Mouse (Mus musculus): ENCODE results near the gene Cacna1d. TPM values are rescaled to one million over a fixed set of nuclear protein-coding genes. Genes with fewer than 3 reads are reported as not detected.

The Cacna1d gene
- polyA plus RNA-seq, 1 experiment from 2014 or later = 2.2 TPM

DNA sequence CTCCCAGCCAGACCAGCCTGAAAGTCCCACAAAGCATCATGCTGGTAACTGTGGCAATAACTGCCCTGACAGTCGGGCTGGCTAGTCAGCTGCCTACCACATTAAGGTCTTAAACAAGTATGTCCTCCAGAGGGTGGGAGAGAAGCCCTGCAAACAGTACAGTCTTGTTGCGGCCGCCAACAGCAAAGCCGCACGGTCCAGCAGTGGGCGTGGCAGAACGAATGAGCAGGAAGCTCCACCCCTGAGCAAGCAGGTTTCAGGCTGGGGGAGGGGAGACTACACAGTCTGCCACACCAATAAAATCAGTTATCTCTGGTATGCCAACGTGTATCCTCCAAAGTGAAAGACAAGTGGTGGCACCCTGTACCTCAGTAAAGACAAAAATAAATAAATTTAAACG, 61.6 kb downstream of the Cacna1d start:
- Histone ChIP-seq H3K27me3 (ENCODE audit: control insufficient read depth, insufficient read depth, low read length) (no peaks in the 10 kb centered on the region), H3K9ac (ENCODE audit: low read length) (no peak overlapping the region), H3K4me1 (replicated peaks; ENCODE audit: control insufficient read depth, insufficient read depth) (no peaks in the 10 kb centered on the region), H3K4me2 (replicated peaks; ENCODE audit: low read depth) (no peak overlapping the region), H3K4me3 (ENCODE audit: low read depth, low read length) (no peak overlapping the region), H3K36me3 (ENCODE audit: control insufficient read depth, insufficient read depth, low read length) (no peaks in the 10 kb centered on the region), H3K9me3 (ENCODE audit: control insufficient read depth, low read length) (no peaks in the 10 kb centered on the region), H3K27ac (replicated peaks) (no peak overlapping the region)
- DNase-seq (ENCODE audit: low spot score) (no peak), ATAC-seq (ENCODE audit: low FRiP score, low TSS enrichment) (no peak)
- no peak for TF ChIP-seq CTCF (IDR thresholded peaks at IDR 0.05; ENCODE audit: low read depth)
- TF ChIP-seq EP300 (optimal IDR thresholded peaks at IDR 0.05) = no peak
- 48% methylated on average over 9 of the region's 9 CpGs for WGBS

DNA sequence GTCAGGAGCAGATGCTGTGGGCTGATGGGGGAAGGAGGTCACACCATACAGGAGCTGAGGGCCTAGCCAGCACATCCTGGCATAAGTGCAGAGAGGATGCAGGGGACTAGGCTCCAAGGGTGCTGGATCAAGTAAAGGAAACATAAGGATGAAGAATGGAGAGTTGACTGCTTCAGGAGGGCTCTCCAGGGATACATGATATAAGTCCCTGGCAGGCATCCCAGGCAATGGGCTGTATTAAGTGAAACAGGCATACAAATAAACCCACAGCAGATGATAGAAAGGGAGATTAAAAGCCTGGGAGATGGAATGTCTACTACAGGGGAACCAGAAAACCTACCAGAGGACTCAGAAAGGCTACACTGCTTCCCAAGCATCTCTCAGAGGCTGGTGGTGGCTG, 62.5 kb downstream of the Cacna1d start:
- H3K4me3 ChIP-seq (ENCODE audit: low read depth, low read length) = no peak overlapping the region
- H3K4me1 ChIP-seq (replicated peaks; ENCODE audit: control insufficient read depth, insufficient read depth) = no peaks in the 10 kb centered on the region
- ATAC-seq (ENCODE audit: low FRiP score, low TSS enrichment) (no peak), DNase-seq (ENCODE audit: low spot score) (no peak)
- no peak overlapping the region for H3K27ac ChIP-seq (replicated peaks)
- TF ChIP-seq CTCF (IDR thresholded peaks at IDR 0.05; ENCODE audit: low read depth) = no peak
- no peak for TF ChIP-seq EP300 (optimal IDR thresholded peaks at IDR 0.05)
- no peak overlapping the region for H3K9ac ChIP-seq (ENCODE audit: low read length)
- no peak overlapping the region for H3K4me2 ChIP-seq (replicated peaks; ENCODE audit: low read depth)
- no peaks in the 10 kb centered on the region for H3K36me3 ChIP-seq (ENCODE audit: control insufficient read depth, insufficient read depth, low read length)
- H3K27me3 ChIP-seq (ENCODE audit: control insufficient read depth, insufficient read depth, low read length) = no peaks in the 10 kb centered on the region
- no peaks in the 10 kb centered on the region for H3K9me3 ChIP-seq (ENCODE audit: control insufficient read depth, low read length)

DNA sequence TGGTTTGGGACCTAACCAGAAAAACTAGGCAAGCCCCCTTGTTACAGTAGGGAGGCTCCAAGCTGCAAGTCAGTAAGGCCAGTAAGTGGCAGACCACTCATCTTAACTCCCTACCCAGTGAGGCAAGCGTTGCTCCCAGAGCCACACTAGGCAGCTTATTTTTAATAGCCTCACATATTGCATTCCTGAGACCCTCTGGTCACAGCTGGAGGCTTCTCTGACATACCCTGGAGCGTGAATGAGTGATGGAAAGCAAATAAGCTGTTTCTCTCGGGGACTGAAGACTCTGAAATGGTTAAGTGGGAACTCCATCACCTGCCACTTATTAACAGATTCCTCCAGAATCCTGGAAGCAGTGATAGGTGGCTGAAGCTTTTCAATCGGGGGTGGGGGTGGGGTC, 65.4 kb downstream of the Cacna1d start:
- Histone ChIP-seq H3K9ac (ENCODE audit: low read length) (no peak overlapping the region), H3K27me3 (ENCODE audit: control insufficient read depth, insufficient read depth, low read length) (no peaks in the 10 kb centered on the region), H3K27ac (replicated peaks) (no peak overlapping the region), H3K4me1 (replicated peaks; ENCODE audit: control insufficient read depth, insufficient read depth) (no peaks in the 10 kb centered on the region), H3K9me3 (ENCODE audit: control insufficient read depth, low read length) (no peaks in the 10 kb centered on the region), H3K4me3 (ENCODE audit: low read depth, low read length) (no peak overlapping the region), H3K36me3 (ENCODE audit: control insufficient read depth, insufficient read depth, low read length) (no peaks in the 10 kb centered on the region), H3K4me2 (replicated peaks; ENCODE audit: low read depth) (no peak overlapping the region)
- ATAC-seq (ENCODE audit: low FRiP score, low TSS enrichment) (no peak), DNase-seq (ENCODE audit: low spot score) (no peak)
- 44% methylated on average over 4 of the region's 4 CpGs for WGBS
- TF ChIP-seq CTCF (IDR thresholded peaks at IDR 0.05; ENCODE audit: low read depth) (no peak), EP300 (optimal IDR thresholded peaks at IDR 0.05) (no peak)

DNA sequence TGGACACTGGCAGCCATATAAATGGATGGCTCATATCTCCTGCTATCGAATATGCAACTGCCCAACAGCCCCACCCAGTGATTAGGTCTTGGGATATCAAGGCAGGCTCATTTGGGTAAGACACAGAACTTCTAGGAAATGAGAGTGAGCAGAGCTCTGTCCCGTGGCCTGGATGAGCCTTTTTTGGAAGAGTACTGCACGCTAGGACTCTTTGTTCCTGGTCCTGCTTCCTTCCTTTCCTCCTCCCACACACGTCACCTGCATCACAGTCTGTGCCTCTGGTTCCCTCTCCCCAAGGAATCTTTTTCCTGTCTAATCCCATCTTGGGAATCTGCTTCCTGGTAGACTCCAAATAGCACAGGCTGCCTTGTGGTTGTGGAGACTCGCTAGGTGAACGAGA, 66.1 kb downstream of the Cacna1d start:
- H3K27me3 ChIP-seq (ENCODE audit: control insufficient read depth, insufficient read depth, low read length) = no peaks in the 10 kb centered on the region
- H3K9ac ChIP-seq (ENCODE audit: low read length) = no peak overlapping the region
- no peak overlapping the region for H3K4me2 ChIP-seq (replicated peaks; ENCODE audit: low read depth)
- no peak overlapping the region for H3K4me3 ChIP-seq (ENCODE audit: low read depth, low read length)
- ATAC-seq (ENCODE audit: low FRiP score, low TSS enrichment) = no peak
- no peak overlapping the region for H3K27ac ChIP-seq (replicated peaks)
- no peak for DNase-seq (ENCODE audit: low spot score)
- no peaks in the 10 kb centered on the region for H3K4me1 ChIP-seq (replicated peaks; ENCODE audit: control insufficient read depth, insufficient read depth)
- 63% methylated on average over 6 of the region's 6 CpGs for WGBS
- H3K9me3 ChIP-seq (ENCODE audit: control insufficient read depth, low read length) = no peaks in the 10 kb centered on the region
- TF ChIP-seq EP300 (optimal IDR thresholded peaks at IDR 0.05) (no peak), CTCF (IDR thresholded peaks at IDR 0.05; ENCODE audit: low read depth) (no peak)
- no peaks in the 10 kb centered on the region for H3K36me3 ChIP-seq (ENCODE audit: control insufficient read depth, insufficient read depth, low read length)

DNA sequence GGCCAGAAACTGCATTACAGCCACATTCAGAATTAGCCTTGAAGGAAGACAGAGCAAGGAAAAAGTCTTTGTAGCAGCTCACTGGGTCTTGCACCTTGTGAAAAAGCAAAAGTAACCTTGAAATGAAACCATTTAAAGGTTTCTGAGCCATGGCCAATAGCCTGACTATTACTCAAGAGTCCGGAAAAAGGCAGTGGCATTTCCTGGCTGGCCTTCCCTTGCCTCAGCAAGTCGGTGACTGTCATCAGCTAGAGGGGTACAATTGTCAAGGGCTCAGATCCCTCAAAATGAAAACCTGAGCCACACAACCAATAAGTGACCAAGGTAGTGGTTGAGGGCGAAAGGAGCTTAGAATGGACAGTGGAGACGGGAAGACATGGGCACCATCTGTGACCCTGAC, 66.6 kb downstream of the Cacna1d start:
- Histone ChIP-seq H3K4me3 (ENCODE audit: low read depth, low read length) (no peak overlapping the region), H3K9me3 (ENCODE audit: control insufficient read depth, low read length) (no peaks in the 10 kb centered on the region), H3K4me2 (replicated peaks; ENCODE audit: low read depth) (no peak overlapping the region), H3K27ac (replicated peaks) (no peak overlapping the region), H3K27me3 (ENCODE audit: control insufficient read depth, insufficient read depth, low read length) (no peaks in the 10 kb centered on the region), H3K4me1 (replicated peaks; ENCODE audit: control insufficient read depth, insufficient read depth) (no peaks in the 10 kb centered on the region), H3K9ac (ENCODE audit: low read length) (no peak overlapping the region), H3K36me3 (ENCODE audit: control insufficient read depth, insufficient read depth, low read length) (no peaks in the 10 kb centered on the region)
- DNase-seq (ENCODE audit: low spot score) (no peak), ATAC-seq (ENCODE audit: low FRiP score, low TSS enrichment) (no peak)
- 96% methylated on average over 4 of the region's 4 CpGs for WGBS
- TF ChIP-seq EP300 (optimal IDR thresholded peaks at IDR 0.05) (no peak), CTCF (IDR thresholded peaks at IDR 0.05; ENCODE audit: low read depth) (no peak)

DNA sequence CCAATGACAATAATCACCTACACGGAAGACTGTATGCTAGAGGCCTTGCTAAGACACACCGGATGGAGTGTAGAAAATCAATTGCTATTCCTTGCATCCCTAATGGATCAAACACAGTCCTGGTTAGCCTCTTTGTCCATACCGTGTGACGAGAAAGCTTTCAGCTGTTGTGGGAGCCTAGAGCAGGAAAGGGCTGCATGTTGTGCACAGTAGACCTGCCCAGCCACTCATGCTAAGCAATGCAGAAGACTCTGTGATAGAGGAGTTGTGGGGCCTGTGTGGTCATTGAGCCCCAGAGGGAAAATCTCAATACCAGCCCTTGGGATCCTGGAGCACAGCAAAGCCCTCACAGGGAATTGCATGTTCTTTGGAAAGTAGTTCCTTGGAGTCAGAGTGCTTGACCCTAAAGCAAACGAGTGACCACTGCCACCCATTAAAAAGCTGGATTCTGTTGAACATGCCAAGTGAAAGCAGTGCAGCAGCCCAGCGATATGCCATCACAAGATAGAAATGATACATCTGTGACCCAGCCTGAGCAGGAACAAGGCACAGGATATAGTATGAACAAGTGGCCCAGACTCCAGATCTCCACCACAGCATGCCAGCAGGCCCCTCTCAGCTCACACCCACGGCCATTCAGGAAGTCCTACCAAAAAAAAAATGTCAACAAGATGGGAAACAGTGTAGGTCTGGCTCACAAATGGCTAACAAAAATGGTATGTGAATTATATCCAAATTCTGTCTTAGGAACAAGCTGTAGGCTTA, 68.7 kb downstream of the Cacna1d start:
- H3K4me3 ChIP-seq (ENCODE audit: low read depth, low read length) = no peak overlapping the region
- H3K9me3 ChIP-seq (ENCODE audit: control insufficient read depth, low read length) = no peaks in the 10 kb centered on the region
- H3K36me3 ChIP-seq (ENCODE audit: control insufficient read depth, insufficient read depth, low read length) = no peaks in the 10 kb centered on the region
- no peak overlapping the region for H3K4me2 ChIP-seq (replicated peaks; ENCODE audit: low read depth)
- H3K27ac ChIP-seq (replicated peaks) = no peak overlapping the region
- TF ChIP-seq CTCF (IDR thresholded peaks at IDR 0.05; ENCODE audit: low read depth) (no peak), EP300 (optimal IDR thresholded peaks at IDR 0.05) (no peak)
- no peak for DNase-seq (ENCODE audit: low spot score)
- no peak overlapping the region for H3K9ac ChIP-seq (ENCODE audit: low read length)
- H3K27me3 ChIP-seq (ENCODE audit: control insufficient read depth, insufficient read depth, low read length) = no peaks in the 10 kb centered on the region
- no peaks in the 10 kb centered on the region for H3K4me1 ChIP-seq (replicated peaks; ENCODE audit: control insufficient read depth, insufficient read depth)
- WGBS = 82% methylated on average over 7 of the region's 7 CpGs
- no peak for ATAC-seq (ENCODE audit: low FRiP score, low TSS enrichment)

Data from stomach, postnatal 0 days (tissue).